Mouse (Mus musculus): Measurements from ENCODE around the gene Zyx.

DNA sequence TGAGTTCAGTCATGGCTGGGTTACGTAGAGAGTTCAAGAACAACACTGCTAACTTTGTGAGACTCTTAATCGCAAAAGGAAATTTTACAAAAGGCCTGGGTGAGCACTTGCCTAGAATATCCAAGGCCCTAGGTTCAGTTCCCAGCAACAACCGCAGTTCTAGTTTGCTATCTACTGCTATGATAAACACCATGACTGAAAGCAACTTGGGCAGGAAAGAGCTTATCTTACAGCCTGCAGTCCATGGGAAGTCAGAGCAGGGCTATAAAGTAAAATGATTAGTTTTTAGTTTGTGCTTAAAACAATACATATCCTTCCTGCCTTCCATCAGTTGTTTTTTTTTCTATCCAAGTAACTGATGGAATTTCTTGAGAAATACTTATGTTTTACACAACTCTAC, 22.9 kb upstream of the Zyx start:
- TF ChIP-seq CHD2 (IDR thresholded peaks at IDR 0.05; ENCODE audit: low read depth, low read length) (no peak), MAFK (IDR thresholded peaks at IDR 0.05; ENCODE audit: insufficient read depth, low read depth, low read length) (no peak)
